Mouse (Mus musculus): ENCODE measurements around the gene Hif1an.

The Hif1an gene

GRCm38 (mm10) chr19:44567763-44568162 is 5.1 kb downstream of the Hif1an start:
- peak; percentile 40 for DNase-seq

- DNase-seq, result no peak
Measured at GRCm38 (mm10) chr19:44576275-44576674, 13.6 kb downstream of the Hif1an start.

GRCm38 (mm10) chr19:44578038-44578437 is 15.4 kb downstream of the Hif1an start:
- DNase-seq, result no peak

- DNase-seq, result no peak
Measured at GRCm38 (mm10) chr19:44582103-44582502, 19.5 kb downstream of the Hif1an start.

GRCm38 (mm10) chr19:44582638-44583309 is 20.1 kb downstream of the Hif1an start:
- DNase-seq, result peak; percentile 95

GRCm38 (mm10) chr19:44588036-44588435 is 25.4 kb downstream of the Hif1an start:
- no peak for DNase-seq

- DNase-seq, result no peak
Measured at GRCm38 (mm10) chr19:44589591-44590223, 27.1 kb downstream of the Hif1an start.

GRCm38 (mm10) chr19:44590992-44591391 is 28.3 kb downstream of the Hif1an start:
- no peak for DNase-seq

- DNase-seq, result no peak
Measured at GRCm38 (mm10) chr19:44591638-44592037, 29.0 kb downstream of the Hif1an start.

- DNase-seq, result no peak
Measured at GRCm38 (mm10) chr19:44594180-44594579, 31.5 kb downstream of the Hif1an start.

GRCm38 (mm10) chr19:44618166-44618565 is 55.5 kb downstream of the Hif1an start:
- no peak for DNase-seq

Data from kidney, adult 9 months (tissue).